Mouse (Mus musculus): ENCODE data around the gene Grrp1.
A peak's percentile ranks its signal among the peaks of the same experiment; 100 is the strongest.
"Not testable (repeated sequence)": the region's sequence is repeated elsewhere in the genome, so short reads cannot be mapped to it uniquely, and the experiment has no call there.

Grrp1 gene

DNA sequence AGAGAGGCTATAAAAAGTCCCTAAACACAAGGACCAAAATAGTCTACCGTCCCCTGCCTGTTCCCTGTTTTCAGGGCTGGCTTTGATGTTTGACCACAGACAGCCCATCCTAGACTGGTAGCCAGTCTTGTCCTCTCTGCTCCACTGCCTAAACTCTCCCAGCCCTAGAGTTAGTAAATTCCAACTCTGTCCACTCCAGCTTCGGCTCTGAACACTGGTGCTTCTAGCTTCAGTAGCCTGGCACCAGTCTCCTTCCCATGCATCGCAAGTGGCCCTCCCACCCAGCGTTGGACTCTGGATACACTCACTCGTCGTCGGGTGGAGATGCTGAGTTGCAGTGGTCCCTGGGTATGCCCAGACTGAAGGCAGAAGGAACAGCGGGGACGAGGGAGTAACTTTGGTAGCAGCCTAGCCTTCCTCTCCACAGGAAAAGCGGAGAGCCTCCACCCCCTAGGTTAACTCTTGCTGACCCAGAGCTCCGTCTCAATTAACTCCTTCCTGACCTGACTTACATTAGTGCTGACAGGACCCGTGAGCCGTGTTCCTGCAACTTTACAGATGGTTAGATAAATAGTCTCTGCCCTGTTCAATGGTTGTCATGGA, at the start of gene Grrp1:
Grrp1 (minus strand) TSS at position 385 of the 603 bp plus-strand sequence.
- no peak for DNase-seq (ENCODE audit: low spot score in 2 of 2)

- no peak for DNase-seq (ENCODE audit: low spot score in 2 of 2)
These were observed 48.2 kb upstream of the Grrp1 start for GRCm38 (mm10) chr4:134302084-134302483.

GRCm38 (mm10) chr4:134300316-134300715, 46.4 kb upstream of the Grrp1 start:
- DNase-seq (ENCODE audit: low spot score in 2 of 2) = no peak

GRCm38 (mm10) chr4:134299498-134299810, 45.5 kb upstream of the Grrp1 start:
- no peak for DNase-seq (ENCODE audit: low spot score in 2 of 2)

GRCm38 (mm10) chr4:134298626-134299497, 45.0 kb upstream of the Grrp1 start:
- no peak for DNase-seq (ENCODE audit: low spot score in 2 of 2)

- no peak for DNase-seq (ENCODE audit: low spot score in 2 of 2)
These were observed 43.5 kb upstream of the Grrp1 start for GRCm38 (mm10) chr4:134297369-134297768.

DNA sequence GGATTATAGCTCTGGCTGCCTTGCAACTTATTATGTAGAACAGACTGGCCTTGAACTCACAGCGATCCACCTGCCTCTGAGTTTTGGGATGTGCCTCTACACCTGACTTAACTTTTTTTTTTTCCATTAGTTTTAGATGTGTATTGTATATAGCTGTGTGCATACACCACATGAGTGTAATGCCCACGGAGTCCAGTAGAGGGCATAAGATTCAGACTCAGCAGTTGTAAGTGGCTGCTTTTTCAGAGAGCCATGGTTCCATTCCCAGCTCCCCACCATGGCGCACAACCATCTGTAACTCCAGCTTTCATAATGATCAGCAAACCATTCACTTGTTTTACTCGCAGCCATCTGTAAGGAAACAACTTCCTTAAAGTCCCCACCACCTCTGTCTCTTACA, 42.6 kb upstream of the Grrp1 start:
- DNase-seq (ENCODE audit: low spot score in 2 of 2) = no peak

DNA sequence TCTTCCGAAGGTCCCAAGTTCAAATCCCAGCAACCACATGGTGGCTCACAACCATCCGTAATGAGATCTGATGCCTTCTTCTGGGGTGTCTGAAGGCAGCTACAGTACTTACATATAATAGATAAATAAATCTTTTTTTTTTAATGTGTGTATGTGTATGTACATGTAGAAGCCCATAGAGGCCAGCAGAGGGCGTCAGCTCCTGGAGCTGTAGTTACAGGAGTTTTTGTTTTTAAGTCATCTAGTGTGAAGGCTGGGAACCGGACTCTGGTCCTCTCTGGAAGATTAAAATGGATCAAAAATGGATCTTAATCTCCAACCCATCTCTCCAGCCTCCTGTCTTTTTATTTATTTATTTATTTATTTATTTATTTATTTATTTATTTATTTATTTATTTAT, 42.2 kb upstream of the Grrp1 start:
- DNase-seq (ENCODE audit: low spot score in 2 of 2) = not testable (repeated sequence)

GRCm38 (mm10) chr4:134293692-134294163, 39.8 kb upstream of the Grrp1 start:
- DNase-seq (ENCODE audit: low spot score in 2 of 2) = no peak

DNA sequence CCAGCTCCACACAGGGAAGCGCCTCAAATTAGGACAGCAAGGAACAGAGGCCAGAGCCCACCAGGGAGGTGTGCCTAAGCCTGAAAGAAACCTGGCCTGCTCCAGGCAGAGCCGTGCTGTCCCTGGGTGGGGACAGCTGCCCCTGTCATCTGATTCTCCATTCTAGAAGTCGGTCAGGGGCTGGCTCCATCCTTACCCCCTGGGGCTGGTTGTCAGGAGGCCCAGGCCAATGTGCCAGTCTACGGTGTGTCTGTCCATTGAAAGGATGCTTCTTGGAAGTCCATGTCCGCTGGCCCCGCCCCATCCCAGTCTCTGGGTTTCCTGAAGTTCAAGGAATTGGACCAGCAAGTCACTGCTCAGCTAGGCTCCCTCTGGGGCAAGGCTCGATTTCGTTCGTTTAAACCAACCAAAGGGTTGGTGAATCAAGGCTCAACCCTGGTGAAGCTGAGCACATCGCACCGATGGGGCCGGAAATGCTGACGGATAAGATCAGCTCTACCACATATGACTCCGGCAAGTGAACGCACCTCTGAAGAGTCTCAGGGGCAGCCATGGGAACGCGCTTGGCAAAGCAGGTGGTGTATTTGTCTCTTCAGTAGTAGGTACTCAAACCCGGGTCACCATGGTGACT, 39.3 kb upstream of the Grrp1 start:
- DNase-seq (ENCODE audit: low spot score in 2 of 2) = no peak

GRCm38 (mm10) chr4:134292067-134292466, 38.2 kb upstream of the Grrp1 start:
- peak; percentile 57 to 79 for DNase-seq (ENCODE audit: low spot score in 2 of 2)

GRCm38 (mm10) chr4:134288397-134289256, 34.7 kb upstream of the Grrp1 start:
- peak in 1 of 2 experiments; percentile 48 for DNase-seq (ENCODE audit: low spot score in 2 of 2)

DNA sequence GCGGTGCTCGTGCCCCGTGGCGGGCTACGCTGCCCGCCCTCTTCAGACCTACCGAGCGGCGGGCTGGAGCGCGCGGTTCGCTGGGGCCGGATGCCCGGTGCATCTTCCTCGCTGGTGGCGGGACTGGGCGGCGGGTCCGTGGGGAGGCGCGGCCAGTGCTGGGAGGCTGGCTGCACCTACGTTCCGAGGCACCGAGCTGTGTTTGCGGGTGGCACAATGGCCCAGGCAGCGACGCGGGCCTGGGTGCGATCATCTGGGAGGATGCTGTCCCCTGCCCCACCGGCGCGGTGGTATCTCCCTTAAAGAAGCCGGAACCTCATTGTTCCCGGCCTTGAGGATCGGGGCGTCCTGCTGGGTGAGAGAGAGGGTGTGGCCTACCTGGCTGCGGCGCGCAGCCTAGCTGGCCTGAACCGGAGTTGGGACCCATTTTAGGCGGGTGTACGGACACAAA, 33.7 kb upstream of the Grrp1 start, which contains the start of gene Pdik1l:
Pdik1l (minus strand) TSS at position 321 of the 451 bp plus-strand sequence.
- DNase-seq (ENCODE audit: low spot score in 2 of 2) = peak; percentile 78 to 84

DNA sequence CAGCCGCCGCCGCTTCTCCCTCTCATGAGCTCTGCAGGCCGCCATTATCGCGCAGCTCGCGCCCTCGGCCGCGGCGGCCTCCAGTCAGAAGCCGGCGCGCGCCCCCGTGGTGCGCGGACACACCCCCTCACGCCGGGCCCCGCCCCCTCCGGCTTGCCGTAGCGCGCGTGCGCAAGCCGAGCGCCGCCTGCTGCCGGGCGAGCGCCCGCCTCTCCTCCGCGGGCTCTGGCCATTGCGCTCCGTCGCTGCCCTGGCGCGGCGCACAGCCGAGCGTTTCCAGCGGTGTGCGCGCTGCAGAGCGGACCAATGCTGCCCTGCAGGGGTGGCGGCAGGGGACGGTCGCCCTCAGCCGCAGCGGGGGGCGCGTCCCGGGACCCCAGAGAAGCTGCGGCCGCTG, 33.3 kb upstream of the Grrp1 start:
- DNase-seq (ENCODE audit: low spot score in 2 of 2) = peak; percentile 96 to 98

DNA sequence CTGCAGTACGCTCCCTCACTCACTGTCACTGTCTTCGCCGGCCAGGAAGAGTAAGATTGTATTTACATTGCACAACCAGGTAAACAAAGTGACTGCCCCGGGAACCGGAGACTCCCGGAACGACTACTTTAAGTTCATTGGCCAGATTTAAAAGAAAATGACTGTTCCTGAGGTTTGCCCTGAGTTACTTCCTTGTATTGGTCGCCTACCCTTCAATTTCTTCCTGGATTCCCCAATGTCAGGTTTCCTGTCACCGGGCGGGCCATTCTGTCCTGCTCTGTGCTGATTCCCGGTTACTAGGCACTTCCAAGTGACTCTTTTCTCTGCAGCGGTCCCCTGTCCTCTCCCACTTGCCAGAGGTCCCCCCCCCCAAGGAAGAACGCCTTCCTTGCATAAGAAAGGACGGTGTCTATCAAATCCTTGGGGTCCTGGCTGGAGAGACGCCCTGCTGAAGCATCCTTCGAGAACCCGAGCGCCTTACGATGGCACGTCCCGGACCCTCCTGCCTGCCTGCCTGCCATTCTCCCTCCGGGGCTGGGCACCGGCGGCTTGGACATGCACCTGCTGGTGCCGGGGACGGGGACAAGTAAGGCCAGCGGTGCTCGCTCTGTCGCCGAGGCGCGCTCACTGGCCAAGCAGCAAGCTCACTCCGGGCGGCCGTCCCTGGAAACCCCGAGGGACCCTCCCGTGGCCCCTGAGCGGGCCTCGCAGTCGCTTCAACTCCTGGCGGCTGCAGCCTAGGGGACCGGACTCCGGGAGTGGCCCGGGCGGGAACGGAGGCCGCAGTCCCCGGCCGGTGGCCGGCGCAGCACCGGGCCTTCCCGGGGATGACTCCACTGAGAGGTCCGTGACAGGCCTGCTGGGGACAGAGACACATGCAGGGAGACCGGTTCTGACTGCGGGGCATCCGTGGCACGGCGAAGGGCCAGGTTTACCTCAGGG, 32.6 kb upstream of the Grrp1 start:
- DNase-seq (ENCODE audit: low spot score in 2 of 2) = peak; percentile 37 to 42

- DNase-seq (ENCODE audit: low spot score in 2 of 2) = no peak
These were observed 31.0 kb upstream of the Grrp1 start for GRCm38 (mm10) chr4:134284942-134285341.

DNA sequence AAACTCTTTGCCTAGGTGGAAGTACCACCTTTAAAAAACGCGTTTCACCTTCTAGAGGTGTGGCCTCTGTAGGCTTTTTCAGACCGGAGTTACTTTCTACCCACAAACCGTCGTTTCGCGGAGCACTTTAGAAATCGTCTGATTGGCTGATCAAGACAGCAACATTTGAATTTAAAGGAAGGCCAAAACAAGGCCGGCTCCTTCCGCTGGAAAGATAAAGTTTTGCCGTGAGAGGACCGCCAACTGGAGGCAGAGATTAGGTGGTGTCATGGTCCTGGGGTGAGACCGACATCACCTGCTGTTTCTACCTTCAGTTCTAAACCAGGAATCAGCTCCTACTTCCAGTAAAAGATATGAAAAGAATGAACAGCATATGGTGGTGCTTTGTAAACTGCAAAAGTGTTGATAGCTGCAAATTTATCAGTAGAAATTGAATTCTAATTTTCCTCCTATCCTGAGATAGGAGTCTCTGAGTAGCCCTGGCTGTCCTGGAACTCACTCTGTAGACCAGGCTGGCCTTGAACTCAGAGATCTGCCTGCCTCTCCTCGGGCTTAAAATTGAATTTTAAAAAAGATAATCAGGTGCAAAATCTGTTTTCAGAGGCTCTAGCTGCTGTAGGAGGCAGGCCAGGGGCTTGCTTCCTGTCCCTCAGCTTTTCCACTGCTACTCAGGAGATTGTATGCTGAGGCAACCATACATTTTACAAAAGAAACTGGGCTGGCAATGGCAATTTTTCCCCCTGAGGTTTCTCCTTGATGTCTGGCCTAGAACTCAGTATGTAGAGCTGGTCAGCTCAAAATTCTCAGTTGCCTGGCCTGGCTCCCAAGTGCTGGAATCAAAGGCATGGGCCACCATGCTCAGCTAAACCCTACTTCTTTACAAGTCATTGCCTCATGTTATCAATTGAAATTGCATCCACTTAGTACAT, 19.8 kb upstream of the Grrp1 start:
- no peak for DNase-seq (ENCODE audit: low spot score in 2 of 2)

DNA sequence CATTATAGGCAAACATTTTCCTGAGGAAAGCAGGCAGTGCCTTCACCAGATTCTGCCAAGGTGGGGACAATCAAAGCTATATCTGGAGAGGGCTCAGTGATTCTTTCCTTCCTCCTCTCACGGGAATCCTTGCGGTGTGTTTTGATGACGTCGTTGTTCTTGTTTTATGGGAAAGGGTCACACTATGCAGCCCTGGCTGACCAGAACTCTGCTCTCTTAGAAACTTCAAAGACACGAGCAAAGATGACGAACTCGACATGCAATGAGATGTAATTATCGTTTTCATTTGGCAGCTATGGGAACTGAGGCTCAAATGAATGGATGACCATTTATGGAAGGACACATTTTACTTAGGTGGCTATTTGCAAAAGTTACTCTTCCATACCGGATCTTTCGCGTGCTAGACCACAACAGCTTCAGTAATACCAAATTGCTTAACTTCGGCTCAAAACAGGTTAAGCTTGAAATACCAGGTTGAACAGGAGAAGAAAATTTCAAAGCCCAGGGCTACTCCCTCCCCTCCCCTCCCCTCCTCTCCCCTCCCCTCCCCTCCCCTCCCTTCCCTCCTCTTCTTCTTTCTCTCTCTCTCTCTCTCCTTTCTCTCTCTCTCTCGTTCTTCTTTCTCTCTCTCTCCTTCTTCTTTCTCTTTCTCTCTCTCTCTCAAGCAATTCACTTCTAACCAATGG, 19.0 kb upstream of the Grrp1 start:
- no peak for DNase-seq (ENCODE audit: low spot score in 2 of 2)

GRCm38 (mm10) chr4:134271979-134272378, 18.1 kb upstream of the Grrp1 start:
- no peak for DNase-seq (ENCODE audit: low spot score in 2 of 2)
